Mouse (Mus musculus): ENCODE results near the gene Gpr22. TPM values are rescaled to one million over a fixed set of nuclear protein-coding genes. Genes with fewer than 3 reads are reported as not detected.

Gene Gpr22
- polyA plus RNA-seq, 1 experiment from 2014 or later = 0.01 TPM

GRCm38 (mm10) chr12:31686679-31687078, 27.1 kb downstream of the Gpr22 start:
- POLR2A ChIA-PET = no interaction called here
- in situ Hi-C loops (cut with MboI; ENCODE audit: low pct_unique_long_range_greater_than_20kb) = no loop called here
- ATAC-seq (no peak), DNase-seq (ENCODE audit: low read depth, low spot score) (no peak)
- TF ChIP-seq CTCF (IDR thresholded peaks at IDR 0.05) = no peak
- H3K27me3 ChIP-seq = no peaks in the 10 kb centered on the region
- CTCF ChIA-PET = no interaction called here

GRCm38 (mm10) chr12:31667187-31667586, 46.6 kb downstream of the Gpr22 start:
- DNase-seq (ENCODE audit: low read depth, low spot score) (no peak), ATAC-seq (no peak)
- no peaks in the 10 kb centered on the region for H3K27me3 ChIP-seq
- CTCF ChIA-PET = no interaction called here
- POLR2A ChIA-PET = no interaction called here
- no peak for TF ChIP-seq CTCF (IDR thresholded peaks at IDR 0.05)
- in situ Hi-C loops (cut with MboI; ENCODE audit: low pct_unique_long_range_greater_than_20kb) = no loop called here

- in situ Hi-C loops (cut with MboI; ENCODE audit: low pct_unique_long_range_greater_than_20kb) = no loop called here
- TF ChIP-seq CTCF (IDR thresholded peaks at IDR 0.05) = no peak
- no peak for DNase-seq (ENCODE audit: low read depth, low spot score)
- no peak for ATAC-seq
- H3K27me3 ChIP-seq = no peaks in the 10 kb centered on the region
- CTCF ChIA-PET = interaction anchor here (2.7 kb wide), 1 partner anchor 12 kb away, joined by 8 read pairs; no protein-coding TSS in a partner anchor
- POLR2A ChIA-PET = interaction anchor here (0.6 kb wide), 1 partner anchor 283 kb away, joined by 4 read pairs; no protein-coding TSS in a partner anchor
Measured at GRCm38 (mm10) chr12:31665999-31666398, 47.7 kb downstream of the Gpr22 start.

Other genes starting within 250 kb of the Gpr22 start
- 13.2 TPM for gene Cbll1, start 214.3 kb downstream of the Gpr22 start, polyA plus RNA-seq (2021)
- 0.17 TPM for gene Slc26a4, start 154.0 kb downstream of the Gpr22 start, polyA plus RNA-seq (2021)
- gene Bcap29, start 79.3 kb downstream of the Gpr22 start, polyA plus RNA-seq (2021) = 28.3 TPM
- 10.0 TPM for gene Dus4l, start 59.1 kb downstream of the Gpr22 start, polyA plus RNA-seq (2021)
- 26.9 TPM for gene Cog5, start 59.1 kb downstream of the Gpr22 start, polyA plus RNA-seq (2021)
- gene Hbp1, start 236.6 kb upstream of the Gpr22 start, polyA plus RNA-seq (2021) = 66.0 TPM